ENCODE assay signal across 17 mouse cellular contexts in the genomic region with DNA sequence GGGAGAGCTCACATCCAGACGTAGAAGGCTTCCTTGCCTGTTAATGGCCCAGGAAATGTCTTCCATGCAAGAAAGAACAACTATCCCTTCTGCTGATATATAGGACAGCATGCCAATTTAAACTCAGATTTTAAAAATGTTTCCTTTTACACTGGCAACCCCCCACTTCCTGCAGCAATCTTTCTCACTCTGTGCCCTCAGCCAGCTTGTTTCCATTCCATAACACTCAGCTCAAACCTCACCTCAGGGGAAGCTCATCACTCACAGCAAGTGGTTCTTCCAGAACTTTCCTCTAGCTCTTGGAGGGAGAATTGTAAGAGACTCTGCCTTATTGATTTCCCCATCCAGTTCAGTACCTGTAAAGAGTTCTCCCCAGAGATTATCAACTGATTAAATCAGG.
A peak's percentile ranks its signal among the peaks of the same experiment; 100 is the strongest.
DNase-seq lines count a peak whose midpoint lies in the region; ATAC-seq and TF ChIP-seq lines count a peak whose summit lies in the region.
"Had no signal": no experiment of that assay in that cellular context is flagged by ENCODE, and none has a peak within 500 bp of the region (broad histone marks: within the 10 kb centered on the region; RNA-seq: fewer than 3 reads in every experiment).

No protein-coding gene starts in this region.

- H3K27ac ChIP-seq in liver, postnatal 0 days (ENCODE audit: low read depth), result no peak overlapping the region
- H3K27ac ChIP-seq: embryonic facial prominence, embryonic 15.5 days; heart, embryonic 13.5 days; macrophage; midbrain, embryonic 13.5 days had no signal

- TF ChIP-seq CTCF in liver, postnatal 0 days (IDR thresholded peaks at IDR 0.05; ENCODE audit: low read depth), result no peak

- no peak overlapping the region for H3K4me3 ChIP-seq in liver, postnatal 0 days (ENCODE audit: low read depth, low read length)
- H3K4me3 ChIP-seq: embryonic facial prominence, embryonic 15.5 days; heart, embryonic 13.5 days; midbrain, embryonic 13.5 days; myocyte had no signal

- H3K9ac ChIP-seq in liver, postnatal 0 days (replicated peaks), result no peak overlapping the region
- H3K9ac ChIP-seq: embryonic facial prominence, embryonic 15.5 days; midbrain, embryonic 13.5 days had no signal

- peak; percentile 4 for DNase-seq in lung, postnatal 36 days
- no peak for DNase-seq in lung, postnatal 4 days
- peak; percentile 38 for DNase-seq in T-cell, adult 2 months (ENCODE audit: low spot score)
- DNase-seq in splenic B cell, adult 2 months (ENCODE audit: low read depth, low spot score), result peak; percentile 27
- DNase-seq in liver, postnatal 0 days, result no peak
- DNase-seq in ovary, adult 18-20 months (ENCODE audit: low spot score), result no peak
- DNase-seq in cerebellum, adult 8-10 months, result no peak
- DNase-seq: adrenal gland, postnatal 25 days; cerebellum, adult 2 months; gastrocnemius, postnatal 25 days; kidney, adult 8-10 months; kidney, postnatal 25 days had no signal

- H3K27me3 ChIP-seq in splenic B cell, adult 2 months (ENCODE audit: control insufficient read depth, insufficient read depth, low read length, poor library complexity, severe bottlenecking), result no peaks in the 10 kb centered on the region
- H3K27me3 ChIP-seq in liver, postnatal 0 days (ENCODE audit: insufficient read depth, low read length), result no peaks in the 10 kb centered on the region
- H3K27me3 ChIP-seq: embryonic facial prominence, embryonic 15.5 days; heart, embryonic 13.5 days; midbrain, embryonic 13.5 days had no signal

- no peaks in the 10 kb centered on the region for H3K9me3 ChIP-seq in liver, postnatal 0 days (ENCODE audit: low read length)
- H3K9me3 ChIP-seq: embryonic facial prominence, embryonic 15.5 days; heart, embryonic 13.5 days; midbrain, embryonic 13.5 days had no signal

- no peak for ATAC-seq in liver, postnatal 0 days
- ATAC-seq: midbrain, embryonic 13.5 days had no signal

- H3K4me2 ChIP-seq in liver, postnatal 0 days (ENCODE audit: low read depth, low read length), result no peak overlapping the region
- H3K4me2 ChIP-seq: embryonic facial prominence, embryonic 15.5 days; heart, embryonic 13.5 days; midbrain, embryonic 13.5 days had no signal

- TF ChIP-seq EP300 in liver, postnatal 0 days (IDR thresholded peaks at IDR 0.05; ENCODE audit: low read depth), result no peak

- no peaks in the 10 kb centered on the region for H3K36me3 ChIP-seq in splenic B cell, adult 2 months (ENCODE audit: control insufficient read depth, insufficient read depth, low read length, poor library complexity, severe bottlenecking)
- no peaks in the 10 kb centered on the region for H3K36me3 ChIP-seq in liver, postnatal 0 days (replicated peaks; ENCODE audit: insufficient read depth, low read length)
- H3K36me3 ChIP-seq: embryonic facial prominence, embryonic 15.5 days; heart, embryonic 13.5 days; midbrain, embryonic 13.5 days had no signal

- H3K4me1 ChIP-seq in liver, postnatal 0 days (ENCODE audit: insufficient read depth), result no peaks in the 10 kb centered on the region

- 57% methylated on average over 1 of the region's 1 CpGs for WGBS in liver, postnatal 0 days (ENCODE audit: insufficient replicate concordance)

Comparison
In these comparisons a context has a peak if more than half of its experiments do, and no peak if none do; other contexts are left out.
1. DNase-seq: peak in lung, postnatal 36 days (single experiment), T-cell, adult 2 months (single experiment) and splenic B cell, adult 2 months (single experiment); none in lung, postnatal 4 days (0 of 2), liver, postnatal 0 days (single experiment), ovary, adult 18-20 months (single experiment) and cerebellum, adult 8-10 months (single experiment).